20 mouse cellular contexts compared by ENCODE assay signal in genomic region chr3:114736426-114736825, GRCm38 (mm10).
"Had no signal": no experiment of that assay in that cellular context is flagged by ENCODE, and none has a peak within 500 bp of the region (broad histone marks: within the 10 kb centered on the region; RNA-seq: fewer than 3 reads in every experiment).

No protein-coding gene starts in this region.

- H3K4me1 ChIP-seq: lung, embryonic 15.5 days; megakaryocyte, embryonic 14.5 days; midbrain, embryonic 10.5 days; midbrain, embryonic 13.5 days; neural tube, embryonic 13.5 days; stomach, embryonic 15.5 days had no signal

- H3K27ac ChIP-seq: left cerebral cortex, adult 2 months; liver, embryonic 14.5 days; lung, embryonic 15.5 days; midbrain, embryonic 10.5 days; midbrain, embryonic 13.5 days; neural tube, embryonic 13.5 days; stomach, embryonic 15.5 days had no signal

- H3K36me3 ChIP-seq: lung, embryonic 15.5 days; midbrain, embryonic 10.5 days; midbrain, embryonic 13.5 days; neural tube, embryonic 13.5 days; stomach, embryonic 15.5 days had no signal

- ATAC-seq: intestine, postnatal 0 days; midbrain, embryonic 13.5 days; midbrain, embryonic 16.5 days had no signal

- H3K27me3 ChIP-seq: lung, embryonic 15.5 days; megakaryocyte, embryonic 14.5 days; midbrain, embryonic 13.5 days; neural tube, embryonic 13.5 days; stomach, embryonic 15.5 days had no signal

- DNase-seq: layer of hippocampus, postnatal 36 days; lung, adult 18-20 months; lung, postnatal 10 days; lung, postnatal 36 days; retina, postnatal 1 day; right cerebral cortex, postnatal 25 days; spleen, adult 18-20 months; thymus, postnatal 25 days had no signal

- H3K9ac ChIP-seq: liver, embryonic 14.5 days; lung, embryonic 15.5 days; midbrain, embryonic 13.5 days; neural tube, embryonic 13.5 days; stomach, embryonic 15.5 days had no signal

- H3K9me3 ChIP-seq: lung, embryonic 15.5 days; megakaryocyte, embryonic 14.5 days; midbrain, embryonic 10.5 days; midbrain, embryonic 13.5 days; neural tube, embryonic 13.5 days; stomach, embryonic 15.5 days had no signal

- H3K4me2 ChIP-seq: liver, embryonic 11.5 days; lung, embryonic 15.5 days; midbrain, embryonic 13.5 days; neural tube, embryonic 13.5 days; stomach, embryonic 15.5 days had no signal

- H3K4me3 ChIP-seq: left cerebral cortex, adult 2 months; lung, embryonic 15.5 days; megakaryocyte, embryonic 14.5 days; midbrain, embryonic 10.5 days; midbrain, embryonic 13.5 days; myocyte; neural tube, embryonic 13.5 days; stomach, embryonic 15.5 days had no signal
